Comparison of ENCODE assay signal across 9 mouse cellular contexts in genomic region chr3:76074060-76074707, GRCm38 (mm10). TPM values are rescaled to one million over a fixed set of nuclear protein-coding genes. Genes with fewer than 3 reads are reported as not detected.
DNase-seq lines count a peak whose midpoint lies in the region; ATAC-seq and TF ChIP-seq lines count a peak whose summit lies in the region.
"Had no signal": no experiment of that assay in that cellular context is flagged by ENCODE, and none has a peak within 500 bp of the region (broad histone marks: within the 10 kb centered on the region; RNA-seq: fewer than 3 reads in every experiment).

Gene Fstl5, plus strand, starts transcription at chr3:76074270.

- peak within 1 kb of the TSS; percentile 27 to 36 for H3K4me3 ChIP-seq in heart, embryonic 14.5 days (ENCODE audit: control insufficient read depth in 1 of 2, insufficient read depth in 1 of 2, low read depth in 1 of 2, low read length in 2 of 2)
- H3K4me3 ChIP-seq in liver, adult 2 months (ENCODE audit: insufficient read depth, low read depth, low read length): no peak within 1 kb of the TSS
- H3K4me3 ChIP-seq in olfactory bulb, adult 2 months (ENCODE audit: insufficient read depth, low read depth, low read length): peak within 1 kb of the TSS; percentile 95
- H3K4me3 ChIP-seq: erythroblast, embryonic 14.5 days had no signal

- DNase-seq in 3T3-L1 (ENCODE audit: low read depth, low spot score): peak; percentile 6
- peak; percentile 69 to 84 for DNase-seq in adrenal gland, adult (ENCODE audit: inconsistent age in 2 of 2, low spot score in 1 of 2)
- DNase-seq in embryo, embryonic 10.5 days (ENCODE audit: low spot score): peak; percentile 95
- DNase-seq in kidney, postnatal 14 days: peak; percentile 52
- DNase-seq in liver, adult 2 months (ENCODE audit: extremely low read depth, low read depth, low spot score): peak; percentile 7
- DNase-seq in thymus, postnatal 25 days: peak; percentile 8

- H3K9ac ChIP-seq in heart, embryonic 14.5 days (ENCODE audit: low read length): no peak within 1 kb of the TSS
- no peak within 1 kb of the TSS for H3K9ac ChIP-seq in liver, adult 2 months (ENCODE audit: low read depth, low read length)

- no peak within 1 kb of the TSS for H3K27ac ChIP-seq in heart, embryonic 14.5 days (replicated peaks in 1 of 2; ENCODE audit: control insufficient read depth in 1 of 2, insufficient read depth in 1 of 2, low read depth in 2 of 2, low read length in 2 of 2)
- no peak within 1 kb of the TSS for H3K27ac ChIP-seq in liver, adult 2 months (replicated peaks; ENCODE audit: insufficient read depth, low read depth, low read length)
- no peak within 1 kb of the TSS for H3K27ac ChIP-seq in olfactory bulb, adult 2 months (ENCODE audit: insufficient read depth, low read depth, low read length)

- no peaks in the 10 kb centered on the region for H3K36me3 ChIP-seq in heart, embryonic 14.5 days (ENCODE audit: control insufficient read depth, insufficient read depth, low read length)
- no peaks in the 10 kb centered on the region for H3K36me3 ChIP-seq in liver, adult 2 months (ENCODE audit: control insufficient read depth, insufficient read depth, low read length)

- H3K27me3 ChIP-seq in heart, embryonic 14.5 days (ENCODE audit: control insufficient read depth, insufficient read depth, low read length): no peaks in the 10 kb centered on the region
- peaks cover 4% of the 10 kb centered on the region; the same call in 1 of the 2 replicates for H3K27me3 ChIP-seq in liver, adult 2 months (ENCODE audit: control insufficient read depth, insufficient read depth, low read length)

- no peak; the same call in 1 of the 2 replicates for ATAC-seq in heart, embryonic 14.5 days (ENCODE audit: insufficient number of reproducible peaks, insufficient read depth, low FRiP score, low read depth)

- peak within 1 kb of the TSS; percentile 66 for H3K4me2 ChIP-seq in heart, embryonic 14.5 days (ENCODE audit: low read length)

- TF ChIP-seq POLR2A in liver, adult 2 months (IDR thresholded peaks at IDR 0.05; ENCODE audit: extremely low read depth, insufficient read depth, low read length): no peak
- TF ChIP-seq POLR2A in olfactory bulb, adult 2 months (IDR thresholded peaks at IDR 0.05; ENCODE audit: insufficient read depth, low read depth, low read length): no peak

- H3K9me3 ChIP-seq in heart, embryonic 14.5 days (ENCODE audit: control insufficient read depth, low read length): no peaks in the 10 kb centered on the region

- peaks cover 6% of the 10 kb centered on the region in 2 experiments; a peak in 3 of 4 replicates for H3K4me1 ChIP-seq in heart, embryonic 14.5 days (ENCODE audit: control insufficient read depth in 2 of 2, insufficient read depth in 2 of 2, low read length in 2 of 2)
- H3K4me1 ChIP-seq in liver, adult 2 months (ENCODE audit: control insufficient read depth, insufficient read depth, low read length): no peaks in the 10 kb centered on the region
- H3K4me1 ChIP-seq in olfactory bulb, adult 2 months (ENCODE audit: control insufficient read depth, insufficient read depth, low read length): no peaks in the 10 kb centered on the region; the same call in 1 of the 2 replicates

- 1% methylated on average over 28 of the region's 28 CpGs for WGBS in heart, embryonic 14.5 days
- WGBS in liver, adult 2 months: 2% methylated on average over 28 of the region's 28 CpGs
- WGBS in olfactory bulb, adult 2 months: under 1% methylated on average over 28 of the region's 28 CpGs

- TF ChIP-seq CTCF in liver, adult 2 months (IDR thresholded peaks at IDR 0.05; ENCODE audit: low read depth, low read length): no peak
- no peak for TF ChIP-seq CTCF in olfactory bulb, adult 2 months (IDR thresholded peaks at IDR 0.05; ENCODE audit: insufficient read depth, low read depth, low read length)

- no peaks in the 10 kb centered on the region for H3K79me2 ChIP-seq in liver, adult 2 months (ENCODE audit: control insufficient read depth, insufficient read depth, low read length)

RNA-seq across cellular contexts. Expression of gene Fstl5, which starts in this region (rescaled TPM):
- polyA plus RNA-seq in heart, embryonic 14.5 days (2014; fragmentation: Nextera tagmentation; extraction: Ambion mirVana): 0.05 and 0.23 TPM in 2 replicates
- total RNA-seq in liver, adult 2 months (2014; rRNA removed): 0.07 TPM in 1 of 2 replicates, not detected in the other
- polyA plus RNA-seq in liver, adult 2 months (2012; rRNA removed): not detected in 2 replicates
- polyA plus RNA-seq in olfactory bulb, adult 2 months (2012; ENCODE audit: insufficient read depth, insufficient read length, low replicate concordance, missing spikeins): not detected in 2 replicates
- polyA plus RNA-seq: erythroblast, embryonic 14.5 days had no signal

Comparison
In these comparisons a context has a peak if more than half of its experiments do, and no peak if none do; other contexts are left out.
1. RNA of gene Fstl5 (polyA plus RNA-seq): not detected in olfactory bulb, adult 2 months; 0.05 to 0.23 TPM in heart, embryonic 14.5 days and not detected in liver, adult 2 months; every median in the first group is over 10 times any median in the second.
2. Peak in DNase-seq in liver, adult 2 months; RNA of the gene not detected or under 1 TPM.
3. DNase-seq: peak in every context shown above with its lines; median percentile 95 in embryo, embryonic 10.5 days; 76 in adrenal gland, adult; 52 in kidney, postnatal 14 days; 8 in thymus, postnatal 25 days; 7 in liver, adult 2 months; 6 in 3T3-L1.